Mouse (Mus musculus) mouse embryonic stem cell (cell line): Measurements from ENCODE around the gene 4930539E08Rik.

Experiments
- in situ Hi-C, 2 experiments: fragments of 300-500 bp; cut with MboI; formaldehyde crosslinking; loops; 1 replicate in 1 of 2; 3 replicates in 1 of 2; pipeline ENCODE4 v1.14.3; 2019 to 2020; ENCODE audit warnings: low sequenced_read_pairs in 2 of 2, low pct_unique_long_range_greater_than_20kb in 1 of 2, mixed read lengths in 1 of 2; ENCODE audit not compliant: unreplicated experiment in 1 of 2

4930539E08Rik gene

DNA sequence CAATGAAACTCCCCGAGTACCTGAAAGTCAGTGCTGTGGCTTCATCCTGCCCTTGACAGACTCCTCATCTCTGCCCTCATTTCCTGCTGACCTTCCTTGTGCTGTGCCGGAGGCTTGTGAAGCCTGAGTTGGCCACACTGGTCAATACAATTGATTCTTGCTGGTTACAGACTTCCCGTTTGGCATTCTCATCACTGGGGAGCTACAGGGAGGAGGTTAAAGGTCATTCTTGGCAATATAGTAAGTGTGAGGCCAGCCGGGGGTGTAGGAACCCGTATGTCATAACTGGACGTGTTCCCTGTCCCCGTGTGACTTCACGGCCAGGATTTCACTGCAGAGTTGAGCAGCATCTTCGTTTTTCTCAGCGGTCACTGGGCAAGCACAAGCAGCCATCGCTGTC is 43.3 kb downstream of the 4930539E08Rik start:
- in situ Hi-C loops, result no loop called here

DNA sequence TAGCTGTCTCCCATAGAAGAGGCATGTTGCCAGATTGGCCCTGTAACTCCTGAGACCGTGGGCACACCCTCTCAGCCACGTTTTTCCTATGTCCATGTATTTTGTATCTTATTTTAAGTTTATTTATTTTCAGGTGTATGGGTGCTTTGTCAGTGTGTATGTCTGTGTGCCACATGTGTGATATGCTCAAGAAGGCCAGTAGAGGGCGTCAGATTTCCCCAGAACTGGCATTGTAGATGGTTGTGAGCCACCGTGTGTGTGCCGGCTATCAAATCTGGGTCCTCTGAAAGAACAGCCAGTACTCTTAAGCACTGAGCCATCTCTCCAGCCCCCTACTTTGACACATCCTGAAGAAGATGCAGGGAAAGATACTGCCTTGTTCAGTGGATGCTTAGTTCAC is 44.7 kb downstream of the 4930539E08Rik start:
- in situ Hi-C loops, result no loop called here

DNA sequence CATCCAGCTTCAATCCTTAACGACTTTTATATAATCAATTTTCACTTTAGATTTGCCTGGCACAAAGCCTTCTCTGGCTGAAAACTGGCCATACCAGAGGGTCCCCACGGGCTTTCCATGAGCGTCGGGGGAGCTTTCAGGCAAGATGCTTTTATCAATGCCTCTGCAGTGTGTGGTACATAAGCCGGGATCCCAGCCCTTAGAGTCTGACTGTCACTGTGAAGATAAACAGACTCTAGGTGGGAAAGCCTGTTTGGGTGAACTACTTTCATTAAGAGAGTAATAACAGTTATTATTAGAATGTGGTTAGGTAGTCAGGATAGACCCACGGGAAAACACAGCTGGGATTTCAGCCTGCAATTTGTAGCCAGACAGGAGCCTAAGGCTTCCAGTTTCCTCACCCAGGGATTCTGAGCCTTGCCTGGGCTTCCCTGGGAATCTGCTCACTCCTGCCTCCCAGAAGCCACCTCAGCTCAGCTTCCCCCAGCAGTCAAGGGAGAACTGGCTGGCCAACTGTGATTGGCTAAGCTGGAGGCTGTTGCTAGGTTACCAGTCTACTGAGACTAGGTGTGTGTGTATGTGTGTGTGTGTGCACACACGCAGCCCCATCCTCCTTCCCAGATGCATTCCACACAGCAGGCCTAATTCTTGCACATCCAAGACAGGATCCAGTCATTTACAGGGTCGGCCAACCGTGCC is 45.6 kb downstream of the 4930539E08Rik start:
- in situ Hi-C loops, result no loop called here

DNA sequence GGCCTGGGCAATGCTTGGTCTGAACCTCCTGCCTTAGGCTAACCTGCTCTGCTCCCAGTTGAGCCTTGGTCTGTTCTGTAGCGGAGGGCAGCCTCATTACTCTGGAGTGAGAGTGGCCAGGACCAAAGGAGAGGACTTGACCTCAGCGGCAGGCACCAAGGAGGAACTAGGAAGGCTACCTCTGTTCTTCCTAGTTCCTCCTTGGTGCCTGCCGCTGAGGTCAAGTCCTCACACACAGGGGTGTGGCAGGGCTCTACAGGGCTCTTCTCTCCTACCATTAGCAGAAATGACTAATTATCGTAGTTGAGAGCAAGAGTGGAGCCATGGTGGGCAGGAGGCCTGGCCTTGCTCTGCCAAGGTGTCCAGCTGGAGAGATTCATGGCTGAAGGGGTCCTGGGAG is 47.7 kb downstream of the 4930539E08Rik start:
- in situ Hi-C loops, result no loop called here

DNA sequence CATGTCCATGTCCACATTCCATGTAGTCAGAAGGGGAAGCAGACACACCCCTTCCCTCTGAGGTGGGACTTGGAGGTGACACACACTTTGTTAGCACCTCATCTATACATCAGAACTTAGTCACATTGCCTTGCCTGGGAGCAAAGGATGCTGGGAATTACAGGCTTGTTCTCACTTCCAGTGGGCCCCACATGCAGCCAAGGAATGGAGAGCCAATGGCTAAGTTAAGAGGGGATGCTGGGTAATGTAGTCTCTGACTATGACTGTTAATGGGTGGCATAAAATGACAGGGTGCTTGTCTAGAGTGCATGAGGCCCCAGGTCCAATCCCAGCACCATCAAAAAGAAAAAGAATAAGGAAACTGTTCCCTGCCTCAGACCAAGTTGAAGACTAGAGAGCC is 48.2 kb downstream of the 4930539E08Rik start:
- in situ Hi-C loops, result no loop called here

DNA sequence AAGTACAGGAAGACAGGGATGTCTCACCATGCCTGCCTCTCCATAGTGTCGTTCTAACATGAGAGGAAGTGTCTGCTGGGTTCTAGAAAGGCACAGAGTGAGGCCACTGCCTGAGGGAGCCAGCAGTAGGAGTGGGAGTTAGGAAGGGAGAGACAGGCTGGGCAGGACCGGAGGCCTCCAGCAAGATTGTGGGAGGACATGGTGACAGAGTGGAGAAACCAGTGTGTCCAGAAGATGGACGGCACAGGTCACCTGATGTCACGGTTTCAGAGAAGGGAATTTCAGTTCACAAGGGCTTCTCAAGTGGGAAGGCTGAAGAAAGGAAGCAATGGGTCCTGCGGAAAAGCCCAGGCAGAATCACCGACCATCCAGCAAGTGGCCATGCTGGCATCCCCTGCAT is 50.7 kb downstream of the 4930539E08Rik start:
- in situ Hi-C loops, result no loop called here

DNA sequence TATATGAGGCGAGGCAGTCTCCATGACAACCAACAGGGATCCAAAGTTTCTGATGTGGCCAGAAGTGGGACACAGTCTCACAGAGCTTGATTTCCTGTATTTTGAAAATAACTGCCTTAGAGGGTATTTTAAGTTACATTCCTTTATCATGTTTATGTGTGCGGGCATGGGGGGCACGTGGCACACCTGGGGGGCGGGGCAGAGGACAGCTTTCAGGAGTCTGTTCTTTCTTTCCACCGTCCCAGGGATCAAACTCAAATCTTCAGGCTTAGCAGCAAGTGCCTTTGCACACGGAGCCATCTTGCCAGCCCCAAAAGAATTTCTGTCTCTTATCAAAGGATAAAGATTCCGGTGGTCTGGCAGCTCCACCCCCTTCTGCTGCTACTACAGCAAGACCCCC is 51.2 kb downstream of the 4930539E08Rik start:
- in situ Hi-C loops, result no loop called here

DNA sequence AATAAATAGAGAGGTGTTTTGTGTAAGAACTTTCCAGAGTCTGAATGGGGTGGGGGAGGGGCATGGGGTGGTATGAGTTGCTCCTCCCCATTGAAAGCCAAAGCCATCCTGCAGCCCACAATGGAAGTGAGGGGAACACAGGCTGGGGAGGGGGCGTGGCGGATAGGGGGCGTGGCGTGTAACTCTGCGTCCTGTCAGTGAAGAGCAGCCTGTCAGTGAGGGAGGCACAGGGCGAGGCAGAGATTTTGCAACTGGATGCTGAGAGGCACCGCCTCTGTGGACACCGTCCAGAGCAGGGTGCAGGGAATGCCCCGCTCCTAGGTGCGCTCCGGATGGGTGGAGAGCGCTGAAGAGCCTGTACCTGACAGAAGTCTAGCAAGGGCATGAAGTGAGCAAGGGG is 56.9 kb downstream of the 4930539E08Rik start, which contains the start of gene Pnpla1:
Pnpla1 (plus strand) TSS at position 207 of the 400 bp plus-strand sequence.
- in situ Hi-C loops, result no loop called here

DNA sequence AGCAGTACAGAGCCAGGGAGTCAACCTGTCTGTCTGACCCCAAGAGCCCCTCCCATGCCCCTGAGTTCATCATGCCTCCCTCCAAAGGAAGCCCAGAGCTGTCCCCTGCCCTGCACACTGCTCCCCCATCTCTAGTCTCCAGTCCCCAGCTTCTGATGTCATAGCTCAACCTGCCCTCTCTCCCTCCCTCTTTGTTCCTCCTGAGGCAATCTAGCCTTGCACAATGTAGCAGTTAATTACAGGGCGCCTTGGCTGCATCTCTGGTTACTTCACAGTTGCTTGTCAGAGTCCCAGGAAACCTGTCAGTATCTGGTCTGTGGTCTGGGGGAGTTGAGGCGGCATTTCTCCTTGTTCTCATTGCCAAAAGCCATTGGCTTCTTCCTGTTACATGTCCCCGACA is 59.1 kb downstream of the 4930539E08Rik start:
- in situ Hi-C loops, result no loop called here

DNA sequence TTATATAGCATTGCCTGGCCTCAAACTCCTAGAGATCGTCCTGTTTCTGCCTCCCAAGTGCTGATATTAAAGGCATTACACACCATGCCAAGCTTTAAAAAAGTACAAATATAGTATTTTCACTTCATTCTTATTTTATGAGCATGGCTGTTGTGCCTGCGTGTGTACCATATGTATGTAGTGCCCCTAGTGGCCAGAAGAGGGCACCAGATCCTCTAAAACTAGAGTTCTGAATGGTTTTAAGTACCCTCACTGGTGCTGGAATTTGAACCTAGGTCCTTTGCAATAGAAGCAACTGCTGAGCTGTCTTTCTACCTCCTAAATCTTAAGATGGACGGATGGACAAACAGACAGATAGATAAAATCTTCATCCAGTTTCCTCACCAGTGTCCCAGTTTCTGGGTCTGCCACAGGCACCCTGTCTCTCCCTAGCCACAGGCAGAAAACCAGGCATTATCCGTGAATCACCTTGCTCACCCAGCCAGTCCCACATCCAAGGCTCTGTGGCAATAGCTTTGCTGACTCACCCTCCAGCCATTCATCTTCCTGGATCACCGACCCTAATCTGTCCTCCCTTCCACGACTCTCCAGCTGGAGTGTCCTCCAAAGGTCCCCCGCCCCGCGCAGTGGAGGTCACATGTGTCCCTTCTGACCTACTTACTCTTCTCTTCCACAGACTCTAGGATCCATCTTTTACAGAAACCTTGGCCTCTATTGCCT is 59.8 kb downstream of the 4930539E08Rik start:
- in situ Hi-C loops, result no loop called here

DNA sequence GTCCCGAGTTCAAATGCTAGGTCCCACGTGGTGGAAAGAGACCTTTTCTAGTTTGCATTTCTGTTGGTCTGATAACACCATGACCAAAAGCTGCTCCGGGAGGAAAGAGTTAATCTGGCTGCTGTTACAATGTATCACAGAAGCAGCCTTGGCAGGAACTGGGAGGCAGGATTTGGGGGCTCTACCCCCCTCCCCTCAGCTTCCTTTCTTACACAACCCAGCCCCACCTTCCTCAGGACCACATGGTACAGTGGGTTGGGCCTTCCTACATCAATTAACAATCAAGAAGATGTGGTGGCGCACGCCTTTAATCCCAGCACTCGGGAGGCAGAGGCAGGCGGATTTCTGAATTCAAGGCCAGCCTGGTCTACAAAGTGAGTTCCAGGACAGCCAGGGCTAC is 60.7 kb downstream of the 4930539E08Rik start:
- in situ Hi-C loops, result no loop called here

DNA sequence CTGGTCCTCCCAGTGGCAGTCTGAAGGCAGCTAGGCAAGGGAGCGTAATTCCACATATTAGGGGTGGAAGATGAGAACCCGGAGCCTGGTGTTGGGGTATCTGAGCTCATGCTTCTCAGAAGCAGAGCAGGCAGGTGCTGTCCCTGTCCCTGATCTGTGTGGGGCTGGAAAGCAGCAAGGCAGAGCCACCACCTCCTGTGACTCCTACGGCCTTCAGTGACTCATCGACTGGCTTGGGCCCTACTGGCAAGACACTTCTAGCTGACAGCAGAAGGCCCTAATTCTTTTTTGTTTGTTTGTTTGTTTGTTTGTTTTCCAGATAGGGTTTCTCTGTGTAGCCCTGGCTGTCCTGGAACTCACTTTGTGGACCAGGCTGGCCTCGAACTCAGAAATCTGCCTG is 64.6 kb downstream of the 4930539E08Rik start:
- in situ Hi-C loops, result no loop called here

DNA sequence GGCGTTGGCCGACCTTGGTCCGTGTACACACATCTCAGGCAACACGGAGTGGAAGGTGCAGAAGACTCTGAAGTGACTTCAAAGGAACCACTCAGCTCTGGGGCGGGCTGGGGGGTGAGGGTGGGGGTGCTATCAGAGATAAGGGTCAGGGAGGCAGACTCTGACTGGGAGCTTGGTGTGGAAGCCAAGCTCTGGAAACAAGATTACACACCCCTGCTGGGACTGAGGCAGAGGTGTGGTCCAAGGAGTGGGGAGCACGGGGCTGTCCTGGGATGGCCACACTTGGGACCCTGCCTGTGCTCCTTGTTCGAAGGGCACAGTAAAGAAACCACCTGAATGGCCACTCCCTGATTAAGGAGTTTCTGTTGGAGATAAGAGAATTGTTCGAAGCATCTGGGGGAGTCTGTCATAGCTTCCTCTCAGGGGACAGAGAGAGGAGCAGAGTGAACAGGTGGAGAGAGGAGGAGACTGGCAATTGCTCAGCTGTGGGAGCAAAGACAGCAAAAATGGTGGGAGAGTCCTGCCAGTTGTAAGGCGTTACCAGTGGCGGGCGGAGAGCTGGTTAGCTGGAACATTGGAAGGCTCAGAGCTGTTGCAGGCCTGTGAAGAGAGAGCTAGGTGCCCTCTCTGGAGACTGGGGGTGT is 68.0 kb downstream of the 4930539E08Rik start:
- in situ Hi-C loops, result no loop called here
